In the genomic region with DNA sequence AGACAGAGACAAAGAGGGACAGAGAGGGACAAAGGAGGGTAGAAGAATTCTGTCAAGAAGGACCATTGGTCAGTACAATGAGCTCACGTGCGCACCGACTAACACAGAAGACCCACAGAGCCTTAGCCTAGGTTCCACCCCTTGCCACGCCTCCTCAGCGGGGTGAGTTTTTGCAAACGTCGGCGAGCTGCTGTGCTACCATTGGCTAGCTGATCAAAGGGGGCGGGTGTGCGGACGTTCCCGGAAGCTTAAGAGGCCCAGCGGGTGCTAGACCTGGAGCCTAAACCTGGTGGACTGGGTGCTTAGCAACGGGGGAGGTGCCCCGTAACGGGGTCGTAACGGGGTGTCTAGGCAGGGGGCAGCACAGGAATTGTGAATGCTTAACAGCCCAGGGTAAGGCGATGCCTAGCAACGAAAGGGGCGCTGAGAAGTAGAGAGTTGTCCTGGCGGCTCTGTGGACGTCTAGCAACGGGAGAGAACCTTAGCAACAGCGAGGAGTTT, we compare ENCODE assay signal across 8 mouse cellular contexts. TPM values are rescaled to one million over a fixed set of nuclear protein-coding genes. Genes with fewer than 3 reads are reported as not detected.
A peak's percentile ranks its signal among the peaks of the same experiment; 100 is the strongest.
DNase-seq lines count a peak whose midpoint lies in the region; ATAC-seq lines count a peak whose summit lies in the region.

Coq8b (plus strand) TSS at position 243 of the 501 bp plus-strand sequence.

- DNase-seq in c-Kit-negative CD71-positive TER-119-positive erythroid progenitor cells, embryonic 14.5 days (ENCODE audit: low read depth, low spot score), result peak; percentile 89
- DNase-seq in fibroblast of lung, adult 2 months (ENCODE audit: low read depth), result peak; percentile 98
- DNase-seq in kidney, postnatal 14 days, result peak; percentile 96
- peak; percentile 94 for DNase-seq in liver, embryonic 13.5 days
- peak; percentile 95 for DNase-seq in neural tube, embryonic 10.5 days (ENCODE audit: extremely low spot score, low spot score)

- ATAC-seq in CD4-positive, CD25-positive, alpha-beta regulatory T cell, adult 4 months, result peak; percentile 89
- peak; percentile 87 for ATAC-seq in heart, embryonic 14.5 days (ENCODE audit: insufficient number of reproducible peaks, insufficient read depth, low FRiP score, low read depth)
- ATAC-seq in liver, embryonic 13.5 days (ENCODE audit: low read depth), result peak; percentile 89
- ATAC-seq in stomach, embryonic 16.5 days (ENCODE audit: insufficient read depth, low FRiP score), result peak; percentile 88

- peak within 1 kb of the TSS; percentile 4 to 56; a peak in 1 of 4 replicates for H3K27ac ChIP-seq in heart, embryonic 14.5 days (replicated peaks in 1 of 2; ENCODE audit: control insufficient read depth in 1 of 2, insufficient read depth in 1 of 2, low read depth in 2 of 2, low read length in 2 of 2)
- H3K27ac ChIP-seq in liver, embryonic 13.5 days, result peak within 1 kb of the TSS; percentile 50
- peak within 1 kb of the TSS; percentile 58 for H3K27ac ChIP-seq in stomach, embryonic 16.5 days (ENCODE audit: low read length)

- H3K9me3 ChIP-seq in heart, embryonic 14.5 days (ENCODE audit: control insufficient read depth, low read length), result no peaks in the 10 kb centered on the region
- no peaks in the 10 kb centered on the region for H3K9me3 ChIP-seq in liver, embryonic 13.5 days (replicated peaks)
- no peaks in the 10 kb centered on the region for H3K9me3 ChIP-seq in stomach, embryonic 16.5 days (replicated peaks; ENCODE audit: control insufficient read depth, low read length)

- H3K27me3 ChIP-seq in heart, embryonic 14.5 days (ENCODE audit: control insufficient read depth, insufficient read depth, low read length), result no peaks in the 10 kb centered on the region
- no peaks in the 10 kb centered on the region for H3K27me3 ChIP-seq in liver, embryonic 13.5 days
- H3K27me3 ChIP-seq in stomach, embryonic 16.5 days (ENCODE audit: control insufficient read depth, insufficient read depth, low read length), result no peaks in the 10 kb centered on the region

- under 1% methylated on average over 25 of the region's 25 CpGs for WGBS in heart, embryonic 14.5 days
- under 1% methylated on average over 25 of the region's 25 CpGs for WGBS in liver, embryonic 13.5 days (ENCODE audit: insufficient replicate concordance)
- WGBS in stomach, embryonic 16.5 days, result under 1% methylated on average over 25 of the region's 25 CpGs

- peak within 1 kb of the TSS; percentile 68 for H3K9ac ChIP-seq in heart, embryonic 14.5 days (ENCODE audit: low read length)
- peak within 1 kb of the TSS; percentile 71 for H3K9ac ChIP-seq in liver, embryonic 13.5 days
- H3K9ac ChIP-seq in stomach, embryonic 16.5 days (ENCODE audit: low read length), result peak within 1 kb of the TSS; percentile 76

- H3K4me1 ChIP-seq in heart, embryonic 14.5 days (ENCODE audit: control insufficient read depth in 2 of 2, insufficient read depth in 2 of 2, low read length in 2 of 2), result peaks cover 8 to 10% of the 10 kb centered on the region in 2 experiments; a peak in 3 of 4 replicates
- peaks cover 35% of the 10 kb centered on the region for H3K4me1 ChIP-seq in liver, embryonic 13.5 days (replicated peaks)
- peaks cover 16% of the 10 kb centered on the region for H3K4me1 ChIP-seq in stomach, embryonic 16.5 days (ENCODE audit: control insufficient read depth, insufficient read depth, low read length)

- H3K36me3 ChIP-seq in heart, embryonic 14.5 days (ENCODE audit: control insufficient read depth, insufficient read depth, low read length), result no peaks in the 10 kb centered on the region
- no peaks in the 10 kb centered on the region for H3K36me3 ChIP-seq in liver, embryonic 13.5 days
- 0 out of 2 replicates have a peak, but pooled peaks cover 2% of the 10 kb centered on the region for H3K36me3 ChIP-seq in stomach, embryonic 16.5 days (ENCODE audit: control insufficient read depth, insufficient read depth, low read length)

- H3K4me2 ChIP-seq in heart, embryonic 14.5 days (ENCODE audit: low read length), result peak within 1 kb of the TSS; percentile 72
- H3K4me2 ChIP-seq in liver, embryonic 13.5 days, result peak within 1 kb of the TSS; percentile 78
- peak within 1 kb of the TSS; percentile 80 for H3K4me2 ChIP-seq in stomach, embryonic 16.5 days (ENCODE audit: low read depth, low read length)

- H3K4me3 ChIP-seq in heart, embryonic 14.5 days (ENCODE audit: control insufficient read depth in 1 of 2, insufficient read depth in 1 of 2, low read depth in 1 of 2, low read length in 2 of 2), result peak within 1 kb of the TSS; percentile 50 to 88
- H3K4me3 ChIP-seq in liver, embryonic 13.5 days (replicated peaks), result peak within 1 kb of the TSS; percentile 74
- peak within 1 kb of the TSS; percentile 72 for H3K4me3 ChIP-seq in stomach, embryonic 16.5 days (replicated peaks; ENCODE audit: low read length)

RNA-seq across cellular contexts. Expression of gene Coq8b, which starts in this region (rescaled TPM):
- 10 to 100 TPM in 1 of 2 experiments, 1 to 10 TPM in 1; 8.7 to 10.8 TPM for polyA plus RNA-seq in CD4-positive, CD25-positive, alpha-beta regulatory T cell, adult 4 months (2017; shearing (Covaris generic))
- polyA plus RNA-seq in heart, embryonic 14.5 days (2014; fragmentation: Nextera tagmentation; extraction: Ambion mirVana), result 9.9 and 11.9 TPM in 2 replicates
- 15.1 and 17.7 TPM in 2 replicates for polyA plus RNA-seq in liver, embryonic 13.5 days (2015; fragmentation: Nextera tagmentation; extraction: Ambion mirVana)
- polyA plus RNA-seq in stomach, embryonic 16.5 days (2015; fragmentation: Nextera tagmentation; extraction: Ambion mirVana), result 26.4 TPM in 2 replicates

Comparison
In these comparisons a context has a peak if more than half of its experiments do, and no peak if none do; other contexts are left out.
1. Peak in every context shown above with its lines: DNase-seq, ATAC-seq, H3K4me3 ChIP-seq and H3K27ac ChIP-seq.